Mouse (Mus musculus) adrenal gland, adult 2 months (tissue): ENCODE results near the gene Olfr675. TPM values are rescaled to one million over a fixed set of nuclear protein-coding genes. Genes with fewer than 3 reads are reported as not detected.
"Not testable (repeated sequence)": the region's sequence is repeated elsewhere in the genome, so short reads cannot be mapped to it uniquely, and the experiment has no call there.

ENCODE experiments used
- DNase-seq: peaks from one replicate; pipeline ENCODE4 v3.0.0; 2021
- long read RNA-seq: library from polyadenylated mRNA; stranded (forward); transcript quantifications from one replicate; pipeline ENCODE4 v2.0.0, GENCODE M21; 2021
- polyA plus RNA-seq: library from polyadenylated mRNA; depleted of rRNA; stranded (reverse); fragments of >200 nt; gene quantifications from 2 replicates; pipeline ENCODE4 v1.2.3, GENCODE M21; 2012; rRNA removed
- total RNA-seq, 2 experiments: library from RNA; stranded (reverse); gene quantifications; 2 replicates each; pipeline ENCODE4 v1.2.3; 2021

Gene Olfr675
- not detected for total RNA-seq
- polyA plus RNA-seq: not detected in 2 replicates
- long read RNA-seq: 0 reads

GRCm38 (mm10) chr7:105028360-105028759 is at the start of gene Olfr675:
Olfr675 (minus strand) TSS chr7:105028460.
- DNase-seq: no peak

GRCm38 (mm10) chr7:105064175-105064574 is 35.9 kb upstream of the Olfr675 start, which contains the start of gene Olfr678:
Olfr678 (plus strand) TSS chr7:105064475.
- no peak for DNase-seq

- no peak for DNase-seq
Measured at GRCm38 (mm10) chr7:105058951-105059350, 30.7 kb upstream of the Olfr675 start.

- DNase-seq: not testable (repeated sequence)
Measured at GRCm38 (mm10) chr7:105033836-105034235, 5.6 kb upstream of the Olfr675 start.

- no peak for DNase-seq
Measured at GRCm38 (mm10) chr7:105032398-105032797, 4.1 kb upstream of the Olfr675 start, which contains the start of gene Olfr676. Olfr676 (plus strand) TSS chr7:105032698.

GRCm38 (mm10) chr7:105022530-105022929 is 5.7 kb downstream of the Olfr675 start:
- no peak for DNase-seq

- DNase-seq: no peak
Measured at GRCm38 (mm10) chr7:105001929-105002328, 26.3 kb downstream of the Olfr675 start, which contains the start of gene Olfr672. Olfr672 (minus strand) TSS chr7:105002029.

GRCm38 (mm10) chr7:104979026-104979425 is 49.2 kb downstream of the Olfr675 start, which contains the start of gene Olfr671:
Olfr671 (minus strand) TSS chr7:104979126.
- DNase-seq: no peak

- not testable (repeated sequence) for DNase-seq
Measured at GRCm38 (mm10) chr7:104972507-104972906, 55.8 kb downstream of the Olfr675 start.

Other genes starting within 250 kb of the Olfr675 start
- under 1 TPM in 1 of 2 experiments, not detected in 1; 0.37 TPM for gene Usp17lb, start 185.9 kb downstream of the Olfr675 start, total RNA-seq
- not detected in 2 replicates for gene Usp17lb, start 185.9 kb downstream of the Olfr675 start, polyA plus RNA-seq
- gene Usp17la, start 171.5 kb downstream of the Olfr675 start, total RNA-seq: not detected
- gene Usp17la, start 171.5 kb downstream of the Olfr675 start, polyA plus RNA-seq: not detected in 2 replicates
- gene Olfr665, start 150.4 kb downstream of the Olfr675 start, total RNA-seq: not detected
- gene Olfr665, start 150.4 kb downstream of the Olfr675 start, polyA plus RNA-seq: not detected in 2 replicates
- gene Olfr666, start 132.5 kb downstream of the Olfr675 start, total RNA-seq: not detected
- gene Olfr666, start 132.5 kb downstream of the Olfr675 start, polyA plus RNA-seq: not detected in 2 replicates
- not detected for gene Olfr667, start 107.0 kb downstream of the Olfr675 start, total RNA-seq
- not detected in 2 replicates for gene Olfr667, start 107.0 kb downstream of the Olfr675 start, polyA plus RNA-seq
- gene Olfr668, start 100.4 kb downstream of the Olfr675 start, total RNA-seq: not detected
- gene Olfr668, start 100.4 kb downstream of the Olfr675 start, polyA plus RNA-seq: not detected in 2 replicates
- gene Olfr669, start 94.2 kb downstream of the Olfr675 start, total RNA-seq: not detected
- not detected in 2 replicates for gene Olfr669, start 94.2 kb downstream of the Olfr675 start, polyA plus RNA-seq
- gene Olfr670, start 65.8 kb downstream of the Olfr675 start, total RNA-seq: not detected
- not detected in 2 replicates for gene Olfr670, start 65.8 kb downstream of the Olfr675 start, polyA plus RNA-seq
- gene Olfr671, start 49.3 kb downstream of the Olfr675 start, total RNA-seq: not detected
- gene Olfr671, start 49.3 kb downstream of the Olfr675 start, polyA plus RNA-seq: not detected in 2 replicates
- not detected for gene Olfr672, start 26.4 kb downstream of the Olfr675 start, total RNA-seq
- gene Olfr672, start 26.4 kb downstream of the Olfr675 start, polyA plus RNA-seq: not detected in 2 replicates
- not detected for gene Olfr676, start 4.2 kb upstream of the Olfr675 start, total RNA-seq
- not detected in 2 replicates for gene Olfr676, start 4.2 kb upstream of the Olfr675 start, polyA plus RNA-seq
- gene Olfr677, start 22.9 kb upstream of the Olfr675 start, total RNA-seq: not detected
- gene Olfr677, start 22.9 kb upstream of the Olfr675 start, polyA plus RNA-seq: not detected in 2 replicates
- not detected for gene Olfr678, start 36.0 kb upstream of the Olfr675 start, total RNA-seq
- not detected in 2 replicates for gene Olfr678, start 36.0 kb upstream of the Olfr675 start, polyA plus RNA-seq
- not detected for gene Olfr679, start 52.7 kb upstream of the Olfr675 start, total RNA-seq
- not detected in 2 replicates for gene Olfr679, start 52.7 kb upstream of the Olfr675 start, polyA plus RNA-seq
- gene Olfr680-ps1, start 64.4 kb upstream of the Olfr675 start, total RNA-seq: not detected
- not detected in 2 replicates for gene Olfr680-ps1, start 64.4 kb upstream of the Olfr675 start, polyA plus RNA-seq
- not detected for gene Olfr681, start 88.4 kb upstream of the Olfr675 start, total RNA-seq
- gene Olfr681, start 88.4 kb upstream of the Olfr675 start, polyA plus RNA-seq: not detected in 2 replicates
- gene Olfr683, start 118.6 kb upstream of the Olfr675 start, total RNA-seq: not detected
- not detected in 2 replicates for gene Olfr683, start 118.6 kb upstream of the Olfr675 start, polyA plus RNA-seq
- not detected for gene Olfr684, start 135.2 kb upstream of the Olfr675 start, total RNA-seq
- not detected in 2 replicates for gene Olfr684, start 135.2 kb upstream of the Olfr675 start, polyA plus RNA-seq
- not detected for gene Olfr685, start 157.6 kb upstream of the Olfr675 start, total RNA-seq
- gene Olfr685, start 157.6 kb upstream of the Olfr675 start, polyA plus RNA-seq: not detected in 2 replicates
- gene Olfr686, start 179.0 kb upstream of the Olfr675 start, total RNA-seq: not detected
- gene Olfr686, start 179.0 kb upstream of the Olfr675 start, polyA plus RNA-seq: not detected in 2 replicates